Mouse (Mus musculus) thymus, adult 2 months (tissue): ENCODE results near the gene Naa50. TPM values are rescaled to one million over a fixed set of nuclear protein-coding genes. Genes with fewer than 3 reads are reported as not detected.

ENCODE experiments used
- DNase-seq: peaks from one replicate; pipeline ENCODE4 v3.0.0; 2021
- H3K27ac ChIP-seq: fragments of 200-500 bp; 2 replicates; pipeline ENCODE4 v1.5.1; 2012; ENCODE audit warnings: low read length, control low read depth; ENCODE audit not compliant: control insufficient read depth, insufficient read depth
- H3K27me3 ChIP-seq: fragments of 200-500 bp; 2 replicates; pipeline ENCODE4 v1.6.1; 2012; ENCODE audit warnings: mild to moderate bottlenecking, low read length, moderate library complexity, mixed read lengths; ENCODE audit not compliant: control insufficient read depth, insufficient read depth
- H3K36me3 ChIP-seq: fragments of 200-500 bp; 2 replicates; pipeline ENCODE4 v1.6.1; 2012; ENCODE audit warnings: mild to moderate bottlenecking, low read length, moderate library complexity; ENCODE audit not compliant: control insufficient read depth, insufficient read depth
- H3K4me1 ChIP-seq: fragments of 200-500 bp; replicated peaks from 2 replicates; pipeline ENCODE4 v1.6.1; 2012; ENCODE audit warnings: low read length; ENCODE audit not compliant: control insufficient read depth, insufficient read depth
- H3K4me3 ChIP-seq: fragments of 200-500 bp; 2 replicates; pipeline ENCODE4 v1.5.1; 2012; ENCODE audit warnings: mild to moderate bottlenecking, low read length, control low read depth, moderate library complexity; ENCODE audit not compliant: control insufficient read depth, insufficient read depth
- CTCF ChIP-seq: fragments of 200-500 bp; IDR thresholded peaks from 2 replicates; pipeline ENCODE4 v1.5.1; 2012; ENCODE audit warnings: mild to moderate bottlenecking, control low read depth, low read length, moderate library complexity, borderline replicate concordance; ENCODE audit not compliant: control insufficient read depth, poor library complexity, insufficient read depth; ENCODE audit errors: extremely low read depth
- POLR2A ChIP-seq: fragments of 200-500 bp; IDR thresholded peaks from 2 replicates; pipeline ENCODE4 v1.6.1; 2012; ENCODE audit warnings: mild to moderate bottlenecking, low read length, control low read depth, moderate library complexity; ENCODE audit not compliant: control insufficient read depth, poor library complexity, insufficient read depth; ENCODE audit errors: extremely low read depth
- WGBS: fragments of 180-500 bp; shearing (Covaris S2); methylation state at CpG from one replicate; pipeline ENCODE4 v1.1.7; 2018; 5-methylcytosine and 5-hydroxymethylcytosine counted together
- polyA plus RNA-seq: library from polyadenylated mRNA; depleted of rRNA; stranded (reverse); fragments of >200 nt; gene quantifications from 2 replicates; pipeline ENCODE4 v1.2.3, GENCODE M21; 2012; rRNA removed

Naa50 gene
- polyA plus RNA-seq, 1 experiment = 8.7 TPM

DNA sequence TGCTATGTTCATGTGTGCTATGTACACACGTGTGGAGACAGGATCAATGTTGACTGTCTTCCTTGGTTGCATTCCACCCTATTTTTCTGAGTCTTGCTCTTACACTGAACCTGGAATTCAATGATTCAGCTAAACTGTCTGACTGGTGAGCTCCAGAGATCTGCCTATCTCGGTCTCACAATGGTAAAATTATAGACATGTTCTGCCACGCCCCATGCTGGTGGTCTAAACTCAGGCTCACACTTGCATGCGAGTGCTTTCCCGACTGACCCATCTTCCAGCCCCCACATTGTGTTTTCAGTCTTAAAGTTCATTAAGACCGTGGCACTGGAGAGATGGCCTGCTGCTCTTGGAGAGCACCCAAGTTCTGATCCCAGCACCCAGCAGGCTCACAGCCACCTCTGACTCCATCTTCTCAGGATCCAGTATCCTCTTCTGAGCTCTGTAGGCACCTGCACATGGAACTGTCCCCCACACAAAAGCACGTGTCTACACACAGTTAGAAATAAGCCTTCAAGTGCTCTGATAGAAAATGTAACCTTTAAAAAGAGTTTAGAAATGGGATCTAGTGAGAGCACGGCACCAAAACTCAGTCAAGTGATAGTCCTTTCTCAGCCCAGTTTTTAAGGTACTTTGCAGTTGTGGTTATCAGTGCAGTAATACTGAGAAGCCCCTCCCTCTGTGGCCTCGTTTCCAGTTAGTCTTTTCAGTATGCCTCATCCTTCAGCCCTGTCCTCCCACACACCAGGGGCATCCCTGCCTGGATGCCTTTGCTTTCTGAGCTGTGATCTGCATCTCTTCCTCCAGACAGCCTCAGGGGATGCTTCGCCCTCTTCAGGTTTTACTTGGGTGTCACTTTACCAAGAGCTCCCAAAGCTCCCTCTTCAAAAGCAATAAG is 70.8 kb downstream of the Naa50 start:
- Histone ChIP-seq H3K27ac (no peak overlapping the region), H3K4me3 (no peak overlapping the region), H3K36me3 (peaks cover 18% of the 10 kb centered on the region), H3K27me3 (no peaks in the 10 kb centered on the region), H3K4me1 (no peaks in the 10 kb centered on the region)
- TF ChIP-seq POLR2A = no peak
- TF ChIP-seq CTCF = no peak
- 92% methylated on average over 10 of the region's 10 CpGs for WGBS
- no peak for DNase-seq

DNA sequence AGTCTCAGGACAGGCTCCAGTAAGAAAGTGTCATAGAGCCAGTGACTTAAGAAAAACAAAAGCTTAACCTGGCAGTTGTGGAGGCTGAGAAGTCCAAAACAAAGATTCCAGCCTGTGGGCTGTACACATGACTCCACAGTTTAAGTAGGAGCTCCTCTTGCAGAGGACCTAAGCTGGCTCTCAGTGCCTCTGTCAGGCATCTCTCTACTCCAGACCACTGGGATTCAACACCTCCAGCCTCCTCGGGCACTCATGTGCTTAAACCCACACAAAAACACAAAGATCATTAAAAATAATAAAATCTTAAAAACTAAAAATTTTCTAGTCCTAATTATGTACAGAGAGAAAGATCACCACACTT is 71.4 kb downstream of the Naa50 start:
- TF ChIP-seq CTCF (no peak), POLR2A (no peak)
- H3K4me1 ChIP-seq = no peaks in the 10 kb centered on the region
- DNase-seq = no peak
- no peak overlapping the region for H3K4me3 ChIP-seq
- H3K27ac ChIP-seq = no peak overlapping the region
- 97% methylated on average over 1 of the region's 1 CpGs for WGBS
- H3K36me3 ChIP-seq = peaks cover 12% of the 10 kb centered on the region
- H3K27me3 ChIP-seq = no peaks in the 10 kb centered on the region

DNA sequence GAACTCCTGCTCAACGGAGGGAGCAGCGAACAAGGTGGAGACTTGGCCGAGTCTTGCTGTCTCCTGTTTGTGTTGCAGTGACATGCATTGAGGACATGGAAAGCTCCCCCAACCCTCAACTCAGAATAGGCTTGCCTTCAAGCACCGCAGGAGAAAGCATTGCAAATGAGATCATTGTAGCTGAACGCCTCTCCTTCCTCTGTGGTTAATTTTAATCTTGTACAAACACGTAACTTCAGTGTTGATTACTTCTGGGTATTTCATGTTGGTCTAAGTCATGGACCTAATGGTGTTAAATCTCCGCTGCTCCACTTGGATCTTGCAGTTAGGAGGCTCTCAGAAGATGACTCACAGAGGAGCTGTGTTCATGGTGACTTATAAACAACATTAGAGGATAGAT is 73.1 kb downstream of the Naa50 start:
- no peak for TF ChIP-seq CTCF
- TF ChIP-seq POLR2A = no peak
- no peak for DNase-seq
- WGBS = 95% methylated on average over 7 of the region's 7 CpGs
- Histone ChIP-seq H3K4me3 (no peak overlapping the region), H3K36me3 (peaks cover 11% of the 10 kb centered on the region), H3K27me3 (no peaks in the 10 kb centered on the region), H3K27ac (no peak overlapping the region), H3K4me1 (no peaks in the 10 kb centered on the region)

Other genes with a start within 250 kb of the Naa50 start
- gene Qtrt2, start 213.0 kb upstream of the Naa50 start, polyA plus RNA-seq = 21.3 and 25.7 TPM in 2 replicates
- 1.9 and 2.8 TPM in 2 replicates for gene Zdhhc23, start 160.0 kb upstream of the Naa50 start, polyA plus RNA-seq
- 0.38 and 0.62 TPM in 2 replicates for gene Gramd1c, start 76.5 kb upstream of the Naa50 start, polyA plus RNA-seq
- 17.2 and 18.4 TPM in 2 replicates for gene Atp6v1a, start 125 bp upstream of the Naa50 start, polyA plus RNA-seq
- gene Usf3, start 33.4 kb downstream of the Naa50 start, polyA plus RNA-seq = 12.7 and 13.6 TPM in 2 replicates
- 8.8 and 9.9 TPM in 2 replicates for gene Sidt1, start 193.4 kb downstream of the Naa50 start, polyA plus RNA-seq
- gene Spice1, start 207.3 kb downstream of the Naa50 start, polyA plus RNA-seq = 13.4 TPM in 2 replicates